Mouse (Mus musculus): Measurements from ENCODE around the gene Pnmt. TPM values are rescaled to one million over a fixed set of nuclear protein-coding genes. Genes with fewer than 3 reads are reported as not detected.

Gene Pnmt
- polyA plus RNA-seq, 1 experiment, result not detected

DNA sequence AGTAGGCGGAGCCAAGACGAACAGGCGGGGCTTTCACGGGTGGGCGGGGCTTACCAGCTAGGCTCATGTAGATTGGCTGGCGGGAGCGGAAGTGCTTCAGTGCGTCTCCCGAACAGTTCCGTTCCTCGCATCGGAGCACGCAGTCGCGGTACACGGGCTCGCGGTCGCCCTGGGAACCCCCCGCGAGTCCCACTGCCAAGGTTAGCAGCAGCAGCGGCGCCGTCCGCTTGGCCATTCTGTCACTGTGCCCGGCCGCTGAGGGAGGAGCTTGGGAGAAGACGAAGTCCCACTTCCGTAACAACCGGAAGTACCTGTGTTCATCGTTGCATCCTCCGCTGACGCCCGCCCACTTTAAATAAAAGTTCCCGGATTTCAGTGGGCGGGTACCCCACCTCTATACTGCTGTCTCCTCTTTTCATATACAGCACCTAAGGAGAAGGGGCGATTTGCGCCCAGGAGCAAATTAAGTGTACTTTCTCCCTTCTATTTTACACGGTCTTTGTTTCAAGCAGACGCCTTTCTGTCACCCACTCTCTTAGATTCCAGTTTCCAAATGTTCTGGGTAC lies 14.0 kb downstream of the Pnmt start, which contains the start of gene Pgap3:
Gene Pgap3, minus strand, starts transcription at position 330 of the 566 bp plus-strand sequence.
- Histone ChIP-seq H3K27me3 (ENCODE audit: control insufficient read depth) (peaks cover 18% of the 10 kb centered on the region), H3K36me3 (ENCODE audit: control insufficient read depth) (peaks cover 7% of the 10 kb centered on the region), H3K4me1 (ENCODE audit: control insufficient read depth) (peaks cover 33% of the 10 kb centered on the region), H3K9me3 (ENCODE audit: control insufficient read depth, low read length) (no peaks in the 10 kb centered on the region), H3K4me3 (replicated peaks) (peak within 1 kb of the TSS; percentile 78)
- no peak for TF ChIP-seq GATA1 (IDR thresholded peaks at IDR 0.05; ENCODE audit: low read length)
- no peak for TF ChIP-seq TAL1 (IDR thresholded peaks at IDR 0.05; ENCODE audit: low read length)

DNA sequence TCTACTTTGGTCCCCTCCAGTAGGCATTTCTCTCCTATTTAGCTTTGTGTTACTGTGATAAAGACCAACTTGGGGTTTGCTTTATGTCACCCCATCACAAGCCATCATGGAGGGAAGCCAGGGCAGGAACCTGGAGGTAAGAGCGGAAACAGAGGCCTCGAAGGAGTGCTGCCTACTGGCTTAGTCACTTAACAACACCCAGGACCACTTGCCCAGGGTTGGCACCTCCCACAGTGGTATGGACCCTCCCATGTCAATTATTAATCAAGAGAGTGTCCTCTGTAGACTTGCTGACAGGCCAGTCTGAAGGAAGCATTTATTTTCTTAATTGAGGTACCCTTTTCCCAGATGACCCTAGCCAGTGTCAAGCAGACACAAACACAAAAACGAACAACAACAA lies 14.6 kb downstream of the Pnmt start:
- H3K9me3 ChIP-seq (ENCODE audit: control insufficient read depth, low read length), result no peaks in the 10 kb centered on the region
- peaks cover 31% of the 10 kb centered on the region for H3K4me1 ChIP-seq (ENCODE audit: control insufficient read depth)
- no peak for TF ChIP-seq GATA1 (IDR thresholded peaks at IDR 0.05; ENCODE audit: low read length)
- no peak for TF ChIP-seq TAL1 (IDR thresholded peaks at IDR 0.05; ENCODE audit: low read length)
- H3K4me3 ChIP-seq (replicated peaks), result peak overlapping the region; percentile 78
- H3K27me3 ChIP-seq (ENCODE audit: control insufficient read depth), result peaks cover 18% of the 10 kb centered on the region
- peaks cover 7% of the 10 kb centered on the region for H3K36me3 ChIP-seq (ENCODE audit: control insufficient read depth)

DNA sequence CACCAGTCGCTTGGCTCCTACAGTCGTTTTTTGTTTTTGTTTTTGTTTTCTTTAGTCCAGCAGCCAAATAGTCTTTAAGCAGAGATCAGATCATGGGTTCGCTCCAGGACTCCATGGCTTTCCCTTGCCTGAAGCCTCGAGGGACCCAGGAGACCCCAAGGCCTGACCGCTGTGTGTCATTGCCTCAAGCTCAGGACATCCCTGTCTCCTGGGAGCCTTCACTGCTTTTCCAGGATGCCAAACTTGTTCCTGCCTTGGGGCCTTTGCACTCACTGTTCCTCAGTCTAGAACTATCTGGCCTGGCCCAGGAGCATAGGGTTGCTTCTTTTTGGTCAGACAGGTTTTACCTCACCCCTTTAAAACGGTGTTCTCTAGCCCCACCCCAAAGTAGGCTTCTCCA lies 20.4 kb downstream of the Pnmt start:
- Histone ChIP-seq H3K4me3 (replicated peaks) (no peak overlapping the region), H3K36me3 (ENCODE audit: control insufficient read depth) (no peaks in the 10 kb centered on the region), H3K27me3 (ENCODE audit: control insufficient read depth) (peaks cover 50% of the 10 kb centered on the region), H3K4me1 (ENCODE audit: control insufficient read depth) (no peaks in the 10 kb centered on the region), H3K9me3 (ENCODE audit: control insufficient read depth, low read length) (no peaks in the 10 kb centered on the region)
- no peak for TF ChIP-seq TAL1 (IDR thresholded peaks at IDR 0.05; ENCODE audit: low read length)
- no peak for TF ChIP-seq GATA1 (IDR thresholded peaks at IDR 0.05; ENCODE audit: low read length)

DNA sequence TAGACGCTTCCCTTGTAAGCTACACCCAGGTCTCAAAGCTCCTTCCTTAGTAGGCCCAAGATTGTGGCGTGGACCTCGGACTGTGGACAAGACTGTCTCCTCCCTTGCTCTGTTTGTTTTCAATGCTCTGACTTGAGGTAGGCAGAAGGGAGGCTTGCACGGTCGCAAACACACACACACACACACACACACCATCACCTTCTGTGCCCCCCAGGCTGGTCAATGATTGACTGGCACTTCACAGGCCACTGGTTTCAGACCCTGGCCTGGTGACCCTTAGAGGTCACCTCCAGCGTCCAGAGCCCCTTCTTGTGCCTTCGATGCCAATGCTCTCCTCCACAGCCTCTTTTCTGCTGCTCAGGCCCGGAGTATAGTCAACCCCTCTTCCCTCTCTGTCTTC lies 22.6 kb downstream of the Pnmt start:
- H3K4me3 ChIP-seq (replicated peaks), result no peak overlapping the region
- H3K9me3 ChIP-seq (ENCODE audit: control insufficient read depth, low read length), result no peaks in the 10 kb centered on the region
- H3K4me1 ChIP-seq (ENCODE audit: control insufficient read depth), result no peaks in the 10 kb centered on the region
- H3K27me3 ChIP-seq (ENCODE audit: control insufficient read depth), result peaks cover 62% of the 10 kb centered on the region
- H3K36me3 ChIP-seq (ENCODE audit: control insufficient read depth), result no peaks in the 10 kb centered on the region
- TF ChIP-seq GATA1 (IDR thresholded peaks at IDR 0.05; ENCODE audit: low read length) (no peak), TAL1 (IDR thresholded peaks at IDR 0.05; ENCODE audit: low read length) (no peak)

DNA sequence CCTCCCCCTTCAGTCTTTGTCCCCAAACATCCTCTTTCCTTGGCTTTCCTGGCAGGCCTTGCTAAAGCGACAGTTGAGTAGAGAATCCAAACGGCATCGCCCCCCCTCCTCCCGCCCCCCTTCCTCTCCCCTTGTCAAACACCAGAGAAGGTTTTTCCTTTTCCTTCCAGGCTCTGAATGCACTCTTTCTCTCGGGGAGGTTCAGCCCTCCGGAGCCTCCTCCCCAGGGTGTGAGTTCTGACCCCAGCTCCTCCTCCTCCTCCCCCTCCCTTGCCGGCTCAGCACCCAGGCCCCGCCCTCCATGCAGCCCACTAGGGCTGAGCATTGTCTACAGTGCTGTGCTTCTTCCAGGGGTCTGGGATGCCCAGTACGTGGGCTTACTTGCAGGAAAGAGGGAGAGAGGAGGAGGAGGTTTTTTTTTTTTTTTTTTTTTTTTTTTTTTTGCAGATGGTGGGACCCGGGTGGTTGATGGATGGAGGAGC lies 23.1 kb downstream of the Pnmt start:
- no peaks in the 10 kb centered on the region for H3K36me3 ChIP-seq (ENCODE audit: control insufficient read depth)
- peaks cover 66% of the 10 kb centered on the region for H3K27me3 ChIP-seq (ENCODE audit: control insufficient read depth)
- H3K4me3 ChIP-seq (replicated peaks), result no peak overlapping the region
- no peaks in the 10 kb centered on the region for H3K9me3 ChIP-seq (ENCODE audit: control insufficient read depth, low read length)
- no peaks in the 10 kb centered on the region for H3K4me1 ChIP-seq (ENCODE audit: control insufficient read depth)
- TF ChIP-seq GATA1 (IDR thresholded peaks at IDR 0.05; ENCODE audit: low read length) (no peak), TAL1 (IDR thresholded peaks at IDR 0.05; ENCODE audit: low read length) (no peak)

DNA sequence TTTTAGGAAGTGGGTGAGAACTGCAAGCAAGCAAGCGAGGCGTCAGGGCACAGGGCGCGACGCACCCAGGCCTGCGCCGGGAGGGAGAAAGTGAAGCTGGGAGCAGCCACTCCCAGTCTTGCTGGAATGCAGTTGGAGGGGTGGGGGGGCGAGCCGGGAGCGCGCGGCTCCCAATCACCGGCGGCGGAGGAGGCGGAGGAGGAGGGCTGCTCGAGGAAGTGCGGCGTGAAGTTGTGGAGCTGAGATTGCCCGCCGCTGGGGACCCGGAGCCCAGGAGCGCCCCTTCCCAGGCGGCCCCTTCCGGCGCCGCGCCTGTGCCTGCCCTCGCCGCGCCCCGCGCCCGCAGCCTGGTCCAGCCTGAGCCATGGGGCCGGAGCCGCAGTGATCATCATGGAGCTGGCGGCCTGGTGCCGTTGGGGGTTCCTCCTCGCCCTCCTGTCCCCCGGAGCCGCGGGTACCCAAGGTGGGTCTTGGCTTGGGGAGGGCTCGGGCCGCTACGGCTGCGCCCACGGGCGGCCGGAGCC lies 26.1 kb downstream of the Pnmt start, which contains the start of gene Erbb2:
Gene Erbb2, plus strand, starts transcription at position 198 of the 524 bp plus-strand sequence.
- peaks cover 82% of the 10 kb centered on the region for H3K27me3 ChIP-seq (ENCODE audit: control insufficient read depth)
- peak within 1 kb of the TSS; percentile 49 for H3K4me3 ChIP-seq (replicated peaks)
- H3K36me3 ChIP-seq (ENCODE audit: control insufficient read depth), result no peaks in the 10 kb centered on the region
- TF ChIP-seq GATA1 (IDR thresholded peaks at IDR 0.05; ENCODE audit: low read length) (no peak), TAL1 (IDR thresholded peaks at IDR 0.05; ENCODE audit: low read length) (no peak)
- H3K9me3 ChIP-seq (ENCODE audit: control insufficient read depth, low read length), result no peaks in the 10 kb centered on the region
- H3K4me1 ChIP-seq (ENCODE audit: control insufficient read depth), result peaks cover 2% of the 10 kb centered on the region; the same call in 1 of the 2 replicates

DNA sequence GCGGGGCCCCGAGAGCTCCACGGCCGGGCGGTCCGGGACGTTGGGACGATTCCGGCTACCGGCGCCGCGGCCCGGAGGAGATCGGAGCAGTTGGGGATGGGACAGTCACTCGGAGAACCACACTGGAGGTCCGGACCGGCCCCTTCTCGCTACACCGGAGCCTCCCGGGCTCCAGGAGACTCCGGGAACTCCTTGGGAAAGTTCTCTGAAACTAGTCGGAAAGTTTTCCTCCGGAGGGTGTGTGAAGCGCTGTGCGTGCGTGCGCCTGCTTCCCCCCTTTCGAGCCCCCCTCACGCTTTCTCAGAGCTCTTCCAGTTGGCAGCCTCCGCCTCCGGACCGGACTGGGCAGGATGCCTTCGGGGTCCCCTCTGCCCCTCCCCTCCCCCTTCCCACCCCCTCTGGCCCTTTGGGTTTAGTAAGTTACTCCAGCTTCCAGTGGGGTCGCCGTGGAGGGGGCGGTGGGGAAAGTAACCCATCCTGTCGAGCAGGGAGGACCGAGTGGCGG lies 26.6 kb downstream of the Pnmt start:
- TF ChIP-seq GATA1 (IDR thresholded peaks at IDR 0.05; ENCODE audit: low read length) (no peak), TAL1 (IDR thresholded peaks at IDR 0.05; ENCODE audit: low read length) (no peak)
- Histone ChIP-seq H3K27me3 (ENCODE audit: control insufficient read depth) (peaks cover 82% of the 10 kb centered on the region), H3K9me3 (ENCODE audit: control insufficient read depth, low read length) (no peaks in the 10 kb centered on the region), H3K4me3 (replicated peaks) (peak overlapping the region; percentile 49), H3K4me1 (ENCODE audit: control insufficient read depth) (peaks cover 2% of the 10 kb centered on the region; the same call in 1 of the 2 replicates), H3K36me3 (ENCODE audit: control insufficient read depth) (no peaks in the 10 kb centered on the region)

DNA sequence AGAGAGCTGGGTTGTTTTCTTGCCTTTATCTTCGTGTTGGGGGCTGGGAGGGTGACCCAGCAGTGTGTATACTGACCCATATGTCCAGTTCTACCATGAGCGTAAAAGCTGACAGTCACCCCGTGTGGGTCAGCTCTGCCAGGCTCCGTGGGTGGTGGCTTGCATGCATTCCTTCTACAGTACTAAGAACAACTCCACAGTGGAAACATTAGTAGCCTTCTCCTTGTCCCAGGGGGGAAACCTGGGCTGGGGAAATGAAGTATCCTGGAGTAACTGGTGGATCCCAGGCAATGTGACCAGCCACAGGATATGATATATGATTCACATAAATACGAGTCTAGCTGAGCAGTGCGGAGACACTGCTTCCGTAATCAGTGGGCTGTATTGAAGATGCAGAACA lies 27.5 kb downstream of the Pnmt start:
- no peak for TF ChIP-seq GATA1 (IDR thresholded peaks at IDR 0.05; ENCODE audit: low read length)
- TF ChIP-seq TAL1 (IDR thresholded peaks at IDR 0.05; ENCODE audit: low read length), result no peak
- H3K4me3 ChIP-seq (replicated peaks), result no peak overlapping the region
- H3K27me3 ChIP-seq (ENCODE audit: control insufficient read depth), result peaks cover 81% of the 10 kb centered on the region
- H3K36me3 ChIP-seq (ENCODE audit: control insufficient read depth), result no peaks in the 10 kb centered on the region
- no peaks in the 10 kb centered on the region for H3K9me3 ChIP-seq (ENCODE audit: control insufficient read depth, low read length)
- peaks cover 2% of the 10 kb centered on the region; the same call in 1 of the 2 replicates for H3K4me1 ChIP-seq (ENCODE audit: control insufficient read depth)

DNA sequence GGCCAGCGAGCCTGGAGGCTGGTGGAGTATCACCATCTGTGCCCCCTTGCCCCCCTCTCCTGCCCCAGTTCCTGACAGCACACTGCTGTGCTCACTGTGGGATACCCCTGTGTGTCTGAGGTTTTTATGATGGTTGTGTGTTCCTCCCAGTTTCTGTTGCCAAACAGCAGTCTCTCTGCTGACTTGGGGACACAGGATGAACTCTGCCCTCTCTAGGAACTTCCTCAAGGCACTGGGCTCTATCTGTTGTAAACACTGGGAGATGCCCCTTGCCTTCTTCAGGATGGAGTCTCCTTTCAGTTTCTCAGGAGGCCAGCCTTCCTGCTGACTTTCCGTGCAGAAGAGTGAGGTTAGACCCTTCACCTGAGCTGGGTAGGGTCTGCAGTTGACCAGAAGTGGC lies 27.9 kb downstream of the Pnmt start:
- no peak overlapping the region for H3K4me3 ChIP-seq (replicated peaks)
- no peak for TF ChIP-seq TAL1 (IDR thresholded peaks at IDR 0.05; ENCODE audit: low read length)
- TF ChIP-seq GATA1 (IDR thresholded peaks at IDR 0.05; ENCODE audit: low read length), result no peak
- H3K27me3 ChIP-seq (ENCODE audit: control insufficient read depth), result peaks cover 77% of the 10 kb centered on the region
- H3K9me3 ChIP-seq (ENCODE audit: control insufficient read depth, low read length), result no peaks in the 10 kb centered on the region
- H3K36me3 ChIP-seq (ENCODE audit: control insufficient read depth), result no peaks in the 10 kb centered on the region
- H3K4me1 ChIP-seq (ENCODE audit: control insufficient read depth), result peaks cover 2% of the 10 kb centered on the region; the same call in 1 of the 2 replicates
